Mouse (Mus musculus) liver, embryonic 14.5 days (tissue): ENCODE data around the gene Msi2. TPM values are rescaled to one million over a fixed set of nuclear protein-coding genes. Genes with fewer than 3 reads are reported as not detected.

Experiments used
- ATAC-seq: fragments of 200-750 bp; cut with Nextera tagmentation; 2 replicates; pipeline ENCODE4 v1.8.0; 2017; ENCODE audit warnings: moderate number of reproducible peaks, mild to moderate bottlenecking, moderate library complexity; ENCODE audit not compliant: insufficient read depth
- DNase-seq, 3 experiments: peaks; one replicate each; pipeline ENCODE4 v3.0.0-alpha.2; 2012 to 2013; ENCODE audit warnings: low read depth in 3 of 3, low spot score in 3 of 3
- H3K27ac ChIP-seq: fragments of 300-500 bp; sonication (generic); 2 replicates; pipeline ENCODE4 v1.5.1; 2014; ENCODE audit warnings: moderate library complexity, mild to moderate bottlenecking, control low read depth, inconsistent platforms
- H3K27me3 ChIP-seq: fragments of 300-500 bp; sonication (generic); 2 replicates; pipeline ENCODE4 v1.6.1; 2014; ENCODE audit warnings: mild to moderate bottlenecking, low read length, moderate library complexity; ENCODE audit not compliant: control insufficient read depth, insufficient read depth
- H3K36me3 ChIP-seq: fragments of 300-500 bp; sonication (generic); replicated peaks from 2 replicates; pipeline ENCODE4 v1.6.1; 2014; ENCODE audit warnings: low read depth; ENCODE audit not compliant: control insufficient read depth, insufficient read depth
- H3K4me1 ChIP-seq, 2 experiments: fragments of 200-500 bp in 1 of 2; fragments of 300-500 bp in 1 of 2; sonication (generic) in 1 of 2; replicated peaks; 2 replicates each; pipeline ENCODE4 v1.6.1; 2012 to 2014; ENCODE audit warnings: antibody characterized with exemption in 1 of 2, inconsistent platforms in 1 of 2, low read length in 1 of 2; ENCODE audit not compliant: control insufficient read depth in 2 of 2, insufficient read depth in 2 of 2
- H3K4me2 ChIP-seq: fragments of 300-500 bp; sonication (generic); 2 replicates; pipeline ENCODE4 v1.6.1; 2014; ENCODE audit warnings: low read depth, mild to moderate bottlenecking, control low read depth, moderate library complexity
- H3K4me3 ChIP-seq, 2 experiments: fragments of 200-500 bp in 1 of 2; fragments of 300-500 bp in 1 of 2; sonication (generic) in 1 of 2; 2 replicates each; pipeline ENCODE4 v1.5.1; 2012 to 2014; ENCODE audit warnings: low read depth in 2 of 2, low read length in 2 of 2, mild to moderate bottlenecking in 2 of 2, control low read depth in 1 of 2, inconsistent platforms in 1 of 2, moderate library complexity in 1 of 2; ENCODE audit not compliant: insufficient read depth in 1 of 2
- H3K9ac ChIP-seq: fragments of 300-500 bp; sonication (generic); replicated peaks from 2 replicates; pipeline ENCODE4 v1.6.1; 2014; ENCODE audit warnings: mild to moderate bottlenecking, control low read depth, moderate library complexity
- H3K9me3 ChIP-seq: fragments of 300-500 bp; sonication (generic); 2 replicates; pipeline ENCODE4 v1.6.1; 2016; ENCODE audit warnings: low read length, mixed read lengths; ENCODE audit not compliant: control insufficient read depth
- CTCF ChIP-seq: IDR thresholded peaks from 2 replicates; pipeline ENCODE4 v1.5.1; 2016; ENCODE audit warnings: antibody characterized with exemption, low read depth, control low read depth
- EP300 ChIP-seq: IDR thresholded peaks from 2 replicates; pipeline ENCODE4 v1.6.1; 2016; ENCODE audit warnings: antibody characterized with exemption, low read depth
- WGBS: fragments of 180-500 bp; shearing (Covaris S2); extraction: QIAGEN DNeasy Blood & Tissue Kit; methylation state at CpG from one replicate; pipeline ENCODE4 v1.1.7; 2014; ENCODE audit not compliant: insufficient replicate concordance; 5-methylcytosine and 5-hydroxymethylcytosine counted together
- polyA plus RNA-seq, 2 experiments: library from polyadenylated mRNA; depleted of rRNA in 1 of 2; stranded (reverse) in 1 of 2; unstranded in 1 of 2; fragments of >200 nt; fragmentation: Nextera tagmentation in 1 of 2; extraction: Ambion mirVana in 1 of 2; gene quantifications; 2 replicates each; pipeline versions ENCODE4 v1.2.1 to v1.2.3; 2012 to 2014

Gene Msi2
- polyA plus RNA-seq, 2 experiments = 2.1 to 6.2 TPM

DNA sequence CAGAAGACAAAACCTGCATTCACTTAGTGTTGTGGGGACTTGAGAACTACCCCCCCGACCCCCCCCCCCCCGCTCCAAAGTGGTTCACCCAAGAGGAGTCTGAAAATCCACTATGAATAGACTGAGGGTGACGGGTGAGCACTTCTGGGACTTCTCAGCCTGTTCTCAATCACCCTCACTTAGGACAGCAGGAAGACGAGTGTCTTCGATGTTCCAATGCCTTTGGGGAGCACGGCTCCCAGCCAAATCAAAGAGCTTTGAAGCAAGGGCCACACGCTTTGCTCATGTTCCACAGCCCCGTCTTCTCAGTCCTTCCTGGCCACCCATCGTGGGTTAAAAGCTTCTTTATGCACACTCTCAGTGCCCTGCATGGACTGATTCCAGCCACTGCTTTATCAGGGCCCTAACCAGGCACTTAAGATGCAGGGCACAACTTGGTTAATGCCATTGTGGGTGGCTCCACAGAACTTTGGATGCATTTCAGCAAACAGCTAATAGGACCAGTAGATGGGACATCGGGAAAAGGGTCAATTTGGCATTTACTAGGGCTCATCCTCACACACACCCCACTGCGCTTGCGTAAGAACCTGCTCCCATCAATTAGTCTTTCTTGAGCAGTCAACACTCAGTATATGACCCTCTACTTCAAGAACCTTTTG lies 110.5 kb downstream of the Msi2 start:
- TF ChIP-seq CTCF (no peak), EP300 (no peak)
- DNase-seq (no peak), ATAC-seq (no peak)
- Histone ChIP-seq H3K9ac (no peak overlapping the region), H3K9me3 (no peaks in the 10 kb centered on the region), H3K36me3 (no peaks in the 10 kb centered on the region), H3K27me3 (no peaks in the 10 kb centered on the region), H3K4me1 (peaks cover 20 to 51% of the 10 kb centered on the region in 2 experiments), H3K4me3 (no peak overlapping the region), H3K4me2 (no peak overlapping the region), H3K27ac (no peak overlapping the region)
- WGBS = 67% methylated on average over 12 of the region's 12 CpGs

DNA sequence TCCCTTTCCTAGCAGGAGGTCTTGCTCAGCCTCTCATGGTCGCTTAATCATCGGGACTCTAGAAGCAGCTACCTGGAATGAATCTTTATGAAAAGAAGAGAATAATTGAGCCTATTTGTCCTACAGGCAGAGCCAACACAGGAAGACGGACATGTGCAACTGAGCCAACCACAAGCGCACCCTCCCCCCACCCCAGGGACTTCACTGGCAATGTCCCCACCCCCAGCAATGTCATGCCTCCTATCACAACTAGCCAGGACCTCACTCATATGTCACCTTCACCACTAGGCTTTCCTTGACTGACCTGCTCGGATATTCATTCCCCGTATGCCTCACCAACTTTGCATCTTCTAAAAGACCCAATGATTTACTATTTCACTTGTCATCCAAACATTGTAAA lies 112.5 kb downstream of the Msi2 start:
- DNase-seq (no peak), ATAC-seq (no peak)
- Histone ChIP-seq H3K27me3 (no peaks in the 10 kb centered on the region), H3K4me2 (no peak overlapping the region), H3K4me1 (peaks cover 23 to 64% of the 10 kb centered on the region in 2 experiments), H3K9me3 (no peaks in the 10 kb centered on the region), H3K9ac (no peak overlapping the region), H3K27ac (no peak overlapping the region), H3K4me3 (no peak overlapping the region), H3K36me3 (no peaks in the 10 kb centered on the region)
- TF ChIP-seq EP300 (no peak), CTCF (no peak)
- 26% methylated on average over 6 of the region's 6 CpGs for WGBS

DNA sequence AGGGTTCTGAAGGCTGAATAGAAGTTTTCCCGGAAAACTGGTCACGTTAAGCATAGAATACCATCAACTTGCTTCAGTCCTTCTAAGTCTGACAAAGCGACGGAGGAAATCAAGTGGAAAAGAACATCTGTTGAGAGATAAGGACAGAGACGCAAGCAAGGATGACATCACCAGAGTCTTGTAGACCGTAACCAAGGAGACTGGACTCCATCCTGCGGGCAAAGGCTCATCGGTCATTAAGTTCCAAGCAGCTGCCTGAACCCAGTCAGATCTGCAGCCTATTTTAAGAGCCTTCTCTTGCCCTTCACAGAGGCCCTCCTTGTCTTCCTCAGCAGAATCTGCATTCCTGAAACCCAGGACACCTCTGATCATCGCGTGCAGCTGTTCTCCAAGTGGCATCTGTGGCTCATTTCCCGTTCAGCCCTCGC lies 113.2 kb downstream of the Msi2 start:
- Histone ChIP-seq H3K27ac (no peak overlapping the region), H3K4me3 (no peak overlapping the region), H3K4me2 (no peak overlapping the region), H3K9ac (no peak overlapping the region), H3K27me3 (no peaks in the 10 kb centered on the region), H3K36me3 (no peaks in the 10 kb centered on the region), H3K9me3 (no peaks in the 10 kb centered on the region), H3K4me1 (peaks cover 23 to 68% of the 10 kb centered on the region in 2 experiments)
- 22% methylated on average over 12 of the region's 12 CpGs for WGBS
- TF ChIP-seq EP300 (no peak), CTCF (no peak)
- DNase-seq (peak; percentile 42 to 65 (median 45)), ATAC-seq (peak; percentile 46; the same call in 1 of the 2 replicates)

DNA sequence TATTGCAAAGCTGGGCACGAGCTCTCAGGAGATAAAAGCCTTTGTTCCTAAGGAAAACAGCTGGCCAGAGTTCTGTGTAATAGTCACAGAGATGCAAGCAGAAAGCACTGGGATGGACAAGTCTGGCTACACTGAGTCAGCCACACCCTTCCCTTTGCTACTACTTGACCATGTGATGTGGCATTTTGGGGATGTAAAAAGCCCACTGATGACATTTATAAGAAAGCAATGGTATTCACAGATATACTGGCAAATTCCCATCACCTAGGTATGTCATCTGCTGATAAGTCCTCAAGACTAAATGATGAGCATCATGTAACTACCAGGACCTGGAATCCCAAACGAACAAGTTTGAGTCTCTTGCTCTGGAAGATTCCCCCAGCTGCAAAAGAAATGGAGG lies 113.7 kb downstream of the Msi2 start:
- Histone ChIP-seq H3K9ac (no peak overlapping the region), H3K9me3 (no peaks in the 10 kb centered on the region), H3K27me3 (no peaks in the 10 kb centered on the region), H3K4me3 (no peak overlapping the region), H3K4me1 (peaks cover 26 to 68% of the 10 kb centered on the region in 2 experiments), H3K4me2 (no peak overlapping the region), H3K36me3 (no peaks in the 10 kb centered on the region), H3K27ac (no peak overlapping the region)
- DNase-seq (no peak), ATAC-seq (no peak)
- WGBS = 33% methylated on average over 2 of the region's 2 CpGs
- TF ChIP-seq CTCF = no peak
- no peak for TF ChIP-seq EP300

DNA sequence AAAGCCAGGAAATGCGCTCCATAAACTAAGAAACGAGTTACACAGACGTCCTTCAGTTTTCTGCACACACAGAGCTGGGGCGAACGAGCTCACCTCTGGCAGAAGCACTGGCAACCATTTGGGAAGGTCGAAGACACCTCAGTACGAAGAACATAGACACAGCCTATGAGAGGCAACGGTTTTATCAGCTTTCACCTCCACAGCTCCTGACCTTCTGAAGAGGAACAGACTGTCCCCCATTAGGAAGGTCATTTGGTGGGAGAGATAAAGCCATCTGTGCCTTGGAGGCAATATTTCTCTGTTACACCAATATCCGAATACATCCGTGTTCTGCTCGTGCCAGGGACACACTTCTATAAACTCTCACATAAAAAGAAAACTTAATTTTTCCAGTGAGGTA lies 114.9 kb downstream of the Msi2 start:
- H3K27me3 ChIP-seq = no peaks in the 10 kb centered on the region
- H3K27ac ChIP-seq = no peak overlapping the region
- H3K4me1 ChIP-seq = peaks cover 22 to 66% of the 10 kb centered on the region in 2 experiments
- no peak for TF ChIP-seq CTCF
- TF ChIP-seq EP300 = no peak
- H3K9me3 ChIP-seq = no peaks in the 10 kb centered on the region
- no peaks in the 10 kb centered on the region for H3K36me3 ChIP-seq
- H3K4me3 ChIP-seq = no peak overlapping the region
- WGBS = 45% methylated on average over 11 of the region's 11 CpGs
- no peak overlapping the region for H3K9ac ChIP-seq
- ATAC-seq = no peak
- no peak for DNase-seq
- no peak overlapping the region for H3K4me2 ChIP-seq
